Mouse (Mus musculus) adrenal gland, adult 10 weeks (tissue): Measurements from ENCODE around the gene Il17rb. TPM values are rescaled to one million over a fixed set of nuclear protein-coding genes. Genes with fewer than 3 reads are reported as not detected.

Experiments used
- polyA plus RNA-seq: library from polyadenylated mRNA; stranded (reverse); fragments of 350-450 nt; fragmentation: Illumina TruSeq; extraction: RNeasy Lipid Tissue Mini Kit (QIAGEN cat#74804); gene quantifications from one replicate; pipeline ENCODE4 v1.2.3, GENCODE M21; 2014; ENCODE audit warnings: low read depth, low replicate concordance

The Il17rb gene
- polyA plus RNA-seq = 0.52 TPM

DNA sequence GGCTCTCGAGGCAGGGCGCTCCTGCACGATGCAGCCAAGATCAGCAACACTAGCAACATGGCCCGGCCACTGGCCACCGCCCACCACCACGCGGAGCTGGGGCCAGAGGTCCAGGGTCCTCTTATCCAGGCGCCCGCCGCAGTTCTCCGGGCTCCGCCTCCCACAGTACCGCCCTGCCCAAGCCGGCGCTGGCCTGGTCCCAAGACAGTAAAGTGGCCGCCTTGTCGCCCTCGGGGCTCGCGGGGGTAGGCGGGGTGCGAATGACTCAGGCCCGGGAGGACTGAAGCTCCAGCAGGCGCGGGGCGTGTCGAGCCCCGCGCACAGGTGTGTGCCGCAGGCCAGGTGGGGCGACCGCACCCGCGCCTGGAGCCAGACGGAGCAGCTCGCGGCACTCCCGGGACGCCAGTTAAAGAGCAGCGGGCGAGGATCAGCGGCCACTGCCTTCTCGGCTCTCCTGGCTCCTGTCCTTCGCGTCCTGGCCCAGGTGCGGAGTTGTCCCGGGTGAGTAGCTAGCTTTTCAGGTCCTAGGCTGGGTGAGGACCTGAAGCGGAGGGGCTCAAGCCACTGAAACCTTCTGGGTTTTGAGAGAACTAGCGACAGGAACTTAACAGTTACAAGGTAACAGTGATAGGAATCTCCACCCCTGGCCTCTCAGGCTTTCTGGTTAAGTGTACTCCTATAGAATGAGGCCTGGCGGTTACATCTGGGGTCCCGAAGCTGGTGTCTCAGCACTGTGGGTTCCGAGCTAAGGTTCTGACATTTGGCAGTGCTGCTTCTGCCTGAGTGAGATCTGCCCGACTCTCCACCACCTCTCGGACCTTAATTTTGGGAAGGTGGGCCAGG lies at the start of gene Il17rb, which contains the start of gene Chdh:
Il17rb (minus strand) TSS at position 164 of the 843 bp plus-strand sequence.
Chdh (plus strand) TSS at position 291 of the 843 bp plus-strand sequence.

DNA sequence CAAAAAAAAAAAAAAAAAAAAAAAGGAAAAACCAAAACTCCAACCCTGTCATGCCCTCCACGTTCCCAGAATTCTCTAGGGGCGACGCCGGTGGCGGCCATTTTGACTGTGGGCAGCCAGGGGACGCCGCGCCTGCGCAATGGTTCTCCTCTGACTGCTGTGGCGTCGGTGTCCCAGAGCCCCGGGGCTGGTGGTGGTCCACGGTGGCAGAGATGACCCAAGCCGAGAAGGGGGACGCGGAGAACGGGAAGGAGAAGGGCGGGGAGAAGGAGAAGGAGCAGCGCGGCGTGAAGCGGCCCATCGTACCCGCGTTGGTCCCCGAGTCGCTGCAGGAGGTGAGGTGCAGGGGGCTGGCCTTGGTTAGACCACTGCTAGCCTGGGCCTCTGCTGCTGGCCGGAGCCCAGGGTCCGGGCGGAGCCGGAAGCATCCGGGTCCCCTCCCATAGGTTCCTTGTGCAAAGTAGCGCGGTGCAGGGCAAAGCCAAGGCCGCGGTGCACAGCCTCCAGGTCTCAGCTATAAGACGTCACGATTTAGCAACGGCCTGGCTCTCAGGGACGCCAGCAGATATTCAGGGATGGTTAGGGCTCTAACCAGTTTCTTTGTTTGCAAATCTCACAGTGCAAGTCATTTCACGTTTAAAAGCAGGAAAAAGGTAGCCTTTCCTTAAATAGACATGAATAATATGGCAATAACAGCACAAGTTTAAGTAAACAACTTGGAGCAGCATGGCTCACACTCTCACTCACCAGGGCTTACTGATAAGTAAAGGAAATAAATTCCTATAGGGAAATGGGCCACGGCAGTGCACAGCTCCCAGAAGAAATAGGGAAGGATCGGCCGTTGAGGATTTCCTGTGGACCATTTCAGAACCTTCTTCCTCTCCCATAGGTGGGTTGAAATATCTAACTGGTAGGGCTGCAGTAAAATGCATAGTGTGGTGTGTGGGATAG lies 30.2 kb downstream of the Il17rb start, which contains the start of gene Actr8:
Actr8 (plus strand) TSS at position 84 of the 951 bp plus-strand sequence.

DNA sequence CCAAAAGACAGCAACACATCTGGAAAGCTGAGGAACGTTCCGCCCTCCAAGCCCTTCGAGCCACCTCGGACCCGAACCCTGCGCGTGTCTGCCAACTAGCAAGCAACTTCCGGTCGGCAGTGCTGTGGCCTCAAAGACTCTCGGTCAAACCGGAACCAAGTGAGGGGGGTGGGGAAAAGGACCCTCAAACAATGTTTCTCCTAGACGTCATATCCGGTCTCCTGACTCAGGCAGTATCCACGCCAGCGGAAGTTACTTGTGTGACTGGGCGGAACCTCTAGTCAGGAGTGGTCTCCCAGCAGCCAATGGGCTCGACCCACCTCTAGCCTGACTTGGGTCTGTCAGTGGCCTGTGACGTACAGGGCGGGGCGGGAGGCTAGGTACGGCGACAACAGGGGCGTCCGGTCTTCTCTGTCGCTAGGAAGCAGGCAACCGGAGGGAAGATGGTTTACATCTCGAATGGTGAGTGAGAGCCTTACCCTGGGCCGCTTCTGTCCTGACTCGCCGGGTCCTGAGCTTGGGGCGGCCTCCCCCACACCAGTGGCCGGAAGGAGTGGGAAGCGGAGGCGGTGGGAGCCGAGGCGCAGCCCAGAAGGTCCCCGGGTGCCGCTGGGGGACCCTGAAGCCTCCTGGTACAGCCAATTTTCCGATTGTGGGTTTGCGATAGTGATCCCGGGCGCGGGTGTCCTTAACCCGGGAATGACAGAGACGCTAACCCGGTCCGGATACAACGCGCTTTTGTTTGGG lies 40.4 kb downstream of the Il17rb start, which contains the start of gene Selenok:
Selenok (plus strand) TSS at position 234 of the 747 bp plus-strand sequence.

Other genes with a start within 250 kb of the Il17rb start
- 137 TPM for gene Selenok, start 40.6 kb downstream of the Il17rb start, polyA plus RNA-seq
- 28.8 TPM for gene Actr8, start 30.6 kb downstream of the Il17rb start, polyA plus RNA-seq
- gene Chdh, start 127 bp upstream of the Il17rb start, polyA plus RNA-seq = 3.4 TPM